Mouse (Mus musculus): ENCODE results near the gene Hhip. TPM values are rescaled to one million over a fixed set of nuclear protein-coding genes. Genes with fewer than 3 reads are reported as not detected.

The Hhip gene
- polyA plus RNA-seq (2012; rRNA removed) = 17.7 and 18.2 TPM in 2 replicates

GRCm38 (mm10) chr8:80057198-80058174, at the start of gene Hhip:
Gene Hhip (minus strand): TSS chr8:80058006.
- no peak for DNase-seq (ENCODE audit: low spot score)

- DNase-seq (ENCODE audit: low spot score) = no peak
These were observed 29.2 kb upstream of the Hhip start for GRCm38 (mm10) chr8:80087021-80087420.

GRCm38 (mm10) chr8:80058193-80058592, 387 bp upstream of the Hhip start:
- DNase-seq (ENCODE audit: low spot score) = no peak

- no peak for DNase-seq (ENCODE audit: low spot score)
These were observed 1.3 kb downstream of the Hhip start for GRCm38 (mm10) chr8:80056331-80057070.

- no peak for DNase-seq (ENCODE audit: low spot score)
These were observed 2.0 kb downstream of the Hhip start for GRCm38 (mm10) chr8:80055777-80056176.

- no peak for DNase-seq (ENCODE audit: low spot score)
These were observed 2.7 kb downstream of the Hhip start for GRCm38 (mm10) chr8:80055094-80055493.

- no peak for DNase-seq (ENCODE audit: low spot score)
These were observed 3.6 kb downstream of the Hhip start for GRCm38 (mm10) chr8:80054216-80054615.

GRCm38 (mm10) chr8:80052838-80053237, 5.0 kb downstream of the Hhip start:
- no peak for DNase-seq (ENCODE audit: low spot score)

- DNase-seq (ENCODE audit: low spot score) = no peak
These were observed 6.3 kb downstream of the Hhip start for GRCm38 (mm10) chr8:80051494-80051893.

- DNase-seq (ENCODE audit: low spot score) = no peak
These were observed 8.4 kb downstream of the Hhip start for GRCm38 (mm10) chr8:80049256-80050005.

GRCm38 (mm10) chr8:80048256-80048655, 9.6 kb downstream of the Hhip start:
- no peak for DNase-seq (ENCODE audit: low spot score)

GRCm38 (mm10) chr8:80037644-80038253, 20.1 kb downstream of the Hhip start:
- DNase-seq (ENCODE audit: low spot score) = no peak

- DNase-seq (ENCODE audit: low spot score) = no peak
These were observed 25.2 kb downstream of the Hhip start for GRCm38 (mm10) chr8:80032604-80033003.

GRCm38 (mm10) chr8:80031330-80032293, 26.2 kb downstream of the Hhip start:
- no peak for DNase-seq (ENCODE audit: low spot score)

GRCm38 (mm10) chr8:80029631-80030030, 28.2 kb downstream of the Hhip start:
- DNase-seq (ENCODE audit: low spot score) = no peak

- DNase-seq (ENCODE audit: low spot score) = no peak
These were observed 37.3 kb downstream of the Hhip start for GRCm38 (mm10) chr8:80020469-80020868.

GRCm38 (mm10) chr8:80015818-80016217, 42.0 kb downstream of the Hhip start:
- no peak for DNase-seq (ENCODE audit: low spot score)

- no peak for DNase-seq (ENCODE audit: low spot score)
These were observed 53.4 kb downstream of the Hhip start for GRCm38 (mm10) chr8:80004421-80004820.

GRCm38 (mm10) chr8:80002313-80002712, 55.5 kb downstream of the Hhip start:
- DNase-seq (ENCODE audit: low spot score) = no peak

- DNase-seq (ENCODE audit: low spot score) = no peak
These were observed 62.7 kb downstream of the Hhip start for GRCm38 (mm10) chr8:79995075-79995474.

Data from urinary bladder, adult 2 months (tissue).